ENCODE assay signal across 9 mouse cellular contexts in the genomic region with DNA sequence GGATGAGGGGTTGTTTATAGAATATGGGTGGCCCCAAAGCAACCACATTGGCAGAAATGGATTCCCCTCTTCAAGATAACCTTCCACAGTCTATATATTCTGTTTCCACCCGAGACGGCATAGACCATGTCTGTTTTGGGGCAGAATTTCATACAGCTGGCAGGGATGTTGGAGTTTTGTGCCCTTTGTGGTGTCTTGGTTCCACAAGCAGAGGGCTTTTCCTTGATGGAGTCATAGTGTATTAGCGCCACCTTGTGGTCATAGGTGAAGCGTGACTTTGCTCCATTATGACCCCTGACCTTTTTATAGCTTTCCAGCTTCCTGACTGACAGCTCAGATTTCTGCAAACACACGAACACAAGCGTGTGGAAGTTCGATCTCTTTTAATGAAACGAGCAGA. TPM values are rescaled to one million over a fixed set of nuclear protein-coding genes. Genes with fewer than 3 reads are reported as not detected.
A peak's percentile ranks its signal among the peaks of the same experiment; 100 is the strongest.
DNase-seq lines count a peak whose midpoint lies in the region; ATAC-seq lines count a peak whose summit lies in the region.
"Had no signal": no experiment of that assay in that cellular context is flagged by ENCODE, and none has a peak within 500 bp of the region (broad histone marks: within the 10 kb centered on the region; RNA-seq: fewer than 3 reads in every experiment).

No protein-coding gene starts in this region.

- no peaks in the 10 kb centered on the region for H3K36me3 ChIP-seq in hindbrain, embryonic 14.5 days (replicated peaks; ENCODE audit: control insufficient read depth, insufficient read depth)
- no peaks in the 10 kb centered on the region for H3K36me3 ChIP-seq in hindbrain, embryonic 12.5 days
- no peaks in the 10 kb centered on the region for H3K36me3 ChIP-seq in embryonic facial prominence, embryonic 11.5 days (replicated peaks; ENCODE audit: control insufficient read depth, insufficient read depth, low read depth, low read length)

- H3K27ac ChIP-seq in hindbrain, embryonic 14.5 days, result no peak overlapping the region
- no peak overlapping the region for H3K27ac ChIP-seq in hindbrain, embryonic 12.5 days
- no peak overlapping the region for H3K27ac ChIP-seq in embryonic facial prominence, embryonic 11.5 days (replicated peaks; ENCODE audit: low read depth, low read length)

- no peaks in the 10 kb centered on the region for H3K27me3 ChIP-seq in hindbrain, embryonic 14.5 days (ENCODE audit: control insufficient read depth, insufficient read depth, low read length)
- no peaks in the 10 kb centered on the region for H3K27me3 ChIP-seq in hindbrain, embryonic 12.5 days
- no peaks in the 10 kb centered on the region for H3K27me3 ChIP-seq in embryonic facial prominence, embryonic 11.5 days (ENCODE audit: control insufficient read depth, insufficient read depth, low read length)

- WGBS in hindbrain, embryonic 14.5 days, result 14% methylated on average over 8 of the region's 8 CpGs
- 17% methylated on average over 8 of the region's 8 CpGs for WGBS in hindbrain, embryonic 12.5 days
- 8% methylated on average over 8 of the region's 8 CpGs for WGBS in embryonic facial prominence, embryonic 11.5 days

- H3K4me3 ChIP-seq in hindbrain, embryonic 14.5 days (replicated peaks; ENCODE audit: low read length), result no peak overlapping the region
- no peak overlapping the region for H3K4me3 ChIP-seq in hindbrain, embryonic 12.5 days
- H3K4me3 ChIP-seq in embryonic facial prominence, embryonic 11.5 days (ENCODE audit: low read depth, low read length), result no peak overlapping the region
- H3K4me3 ChIP-seq: myocyte had no signal

- H3K4me2 ChIP-seq in hindbrain, embryonic 14.5 days (replicated peaks), result no peak overlapping the region
- no peak overlapping the region for H3K4me2 ChIP-seq in hindbrain, embryonic 12.5 days (replicated peaks)
- no peak overlapping the region for H3K4me2 ChIP-seq in embryonic facial prominence, embryonic 11.5 days (ENCODE audit: low read depth, low read length)

- H3K9me3 ChIP-seq in hindbrain, embryonic 14.5 days (ENCODE audit: control insufficient read depth, low read length), result no peaks in the 10 kb centered on the region
- H3K9me3 ChIP-seq in hindbrain, embryonic 12.5 days (replicated peaks), result no peaks in the 10 kb centered on the region
- no peaks in the 10 kb centered on the region for H3K9me3 ChIP-seq in embryonic facial prominence, embryonic 11.5 days (replicated peaks; ENCODE audit: control insufficient read depth, low read length)

- intact Hi-C loops in gastrocnemius, postnatal 36 days (cut with DNase I), result no loop called here

- H3K9ac ChIP-seq in hindbrain, embryonic 14.5 days, result no peak overlapping the region
- no peak overlapping the region for H3K9ac ChIP-seq in hindbrain, embryonic 12.5 days
- H3K9ac ChIP-seq in embryonic facial prominence, embryonic 11.5 days (replicated peaks; ENCODE audit: low read length), result no peak overlapping the region

- peak; percentile 64 for DNase-seq in hindbrain, embryonic 14.5 days (ENCODE audit: low spot score)
- peak; percentile 8 to 27 for DNase-seq in CD8-positive naive resting alpha-beta T cell, adult 2 months (ENCODE audit: low read depth in 2 of 2, low spot score in 2 of 2)
- peak; percentile 21 for DNase-seq in adrenal gland, adult 2 months
- DNase-seq in embryonic facial prominence, embryonic 11.5 days (ENCODE audit: low spot score), result peak; percentile 87
- DNase-seq in kidney, postnatal 10 days, result peak; percentile 51
- peak; percentile 89 for DNase-seq in mesoderm, embryonic 11.5 days (ENCODE audit: low read depth, low spot score)
- DNase-seq in gastrocnemius, postnatal 36 days, result no peak

- no peak for ATAC-seq in hindbrain, embryonic 14.5 days (ENCODE audit: low FRiP score)
- no peak for ATAC-seq in hindbrain, embryonic 12.5 days (ENCODE audit: low FRiP score)
- ATAC-seq in embryonic facial prominence, embryonic 11.5 days (replicated peaks; ENCODE audit: insufficient number of reproducible peaks, low FRiP score, low TSS enrichment, low read depth), result no peak

- H3K4me1 ChIP-seq in hindbrain, embryonic 14.5 days (replicated peaks; ENCODE audit: control insufficient read depth, insufficient read depth, low read length), result no peaks in the 10 kb centered on the region
- H3K4me1 ChIP-seq in hindbrain, embryonic 12.5 days, result peaks cover 5% of the 10 kb centered on the region; the same call in 1 of the 2 replicates
- no peaks in the 10 kb centered on the region for H3K4me1 ChIP-seq in embryonic facial prominence, embryonic 11.5 days (ENCODE audit: control insufficient read depth, insufficient read depth, low read length)

RNA-seq across cellular contexts. Expression of gene Gm6793, which starts 19.8 kb away (rescaled TPM):
- polyA plus RNA-seq in hindbrain, embryonic 14.5 days (2014; fragmentation: Nextera tagmentation; extraction: Ambion mirVana), result 0.39 and 1.2 TPM in 2 replicates
- polyA plus RNA-seq in hindbrain, embryonic 12.5 days (2016; fragmentation: Nextera tagmentation; extraction: Ambion mirVana), result 0.23 and 1.2 TPM in 2 replicates
- not detected for total RNA-seq in adrenal gland, adult 2 months (2021)
- polyA plus RNA-seq in adrenal gland, adult 2 months (2012; rRNA removed), result not detected in 2 replicates
- 0.31 and 0.67 TPM in 2 replicates for polyA plus RNA-seq in embryonic facial prominence, embryonic 11.5 days (2014; fragmentation: Nextera tagmentation; extraction: Ambion mirVana)
- total RNA-seq in gastrocnemius, postnatal 36 days (2021), result not detected

RNA-seq across cellular contexts. Expression of gene Terf2ip, which starts 23.4 kb away (rescaled TPM):
- 57.4 and 60.0 TPM in 2 replicates for polyA plus RNA-seq in hindbrain, embryonic 14.5 days (2014; fragmentation: Nextera tagmentation; extraction: Ambion mirVana)
- polyA plus RNA-seq in hindbrain, embryonic 12.5 days (2016; fragmentation: Nextera tagmentation; extraction: Ambion mirVana), result 41.0 and 44.0 TPM in 2 replicates
- total RNA-seq in adrenal gland, adult 2 months (2021), result 10 to 100 TPM; 20.1 to 22.7 TPM
- 15.4 and 16.3 TPM in 2 replicates for polyA plus RNA-seq in adrenal gland, adult 2 months (2012; rRNA removed)
- polyA plus RNA-seq in embryonic facial prominence, embryonic 11.5 days (2014; fragmentation: Nextera tagmentation; extraction: Ambion mirVana), result 21.3 and 23.9 TPM in 2 replicates
- 1 to 10 TPM; 7.5 to 9.3 TPM for total RNA-seq in gastrocnemius, postnatal 36 days (2021)

RNA-seq across cellular contexts. Expression of gene Kars, which starts 23.5 kb away (rescaled TPM):
- polyA plus RNA-seq in hindbrain, embryonic 14.5 days (2014; fragmentation: Nextera tagmentation; extraction: Ambion mirVana), result 190 and 196 TPM in 2 replicates
- 183 and 192 TPM in 2 replicates for polyA plus RNA-seq in hindbrain, embryonic 12.5 days (2016; fragmentation: Nextera tagmentation; extraction: Ambion mirVana)
- total RNA-seq in adrenal gland, adult 2 months (2021), result 100 to 1,000 TPM; 105 to 115 TPM
- 18.1 and 21.3 TPM in 2 replicates for polyA plus RNA-seq in adrenal gland, adult 2 months (2012; rRNA removed)
- polyA plus RNA-seq in embryonic facial prominence, embryonic 11.5 days (2014; fragmentation: Nextera tagmentation; extraction: Ambion mirVana), result 284 and 309 TPM in 2 replicates
- total RNA-seq in gastrocnemius, postnatal 36 days (2021), result 100 to 1,000 TPM; 101 to 113 TPM

RNA-seq across cellular contexts. Expression of gene Adat1, which starts 42.5 kb away (rescaled TPM):
- 4.9 and 6.0 TPM in 2 replicates for polyA plus RNA-seq in hindbrain, embryonic 14.5 days (2014; fragmentation: Nextera tagmentation; extraction: Ambion mirVana)
- 11.1 and 12.2 TPM in 2 replicates for polyA plus RNA-seq in hindbrain, embryonic 12.5 days (2016; fragmentation: Nextera tagmentation; extraction: Ambion mirVana)
- total RNA-seq in adrenal gland, adult 2 months (2021), result 1 to 10 TPM; 3.3 to 3.5 TPM
- 1.6 and 1.9 TPM in 2 replicates for polyA plus RNA-seq in adrenal gland, adult 2 months (2012; rRNA removed)
- 8.7 and 10.7 TPM in 2 replicates for polyA plus RNA-seq in embryonic facial prominence, embryonic 11.5 days (2014; fragmentation: Nextera tagmentation; extraction: Ambion mirVana)
- 1 to 10 TPM; 1.6 to 2.3 TPM for total RNA-seq in gastrocnemius, postnatal 36 days (2021)

Comparison
In these comparisons a context has a peak if more than half of its experiments do, and no peak if none do; other contexts are left out.
1. DNase-seq: peak in hindbrain, embryonic 14.5 days (single experiment), CD8-positive naive resting alpha-beta T cell, adult 2 months (2 of 2), adrenal gland, adult 2 months (single experiment), embryonic facial prominence, embryonic 11.5 days (single experiment), kidney, postnatal 10 days (single experiment) and mesoderm, embryonic 11.5 days (single experiment); none in gastrocnemius, postnatal 36 days (0 of 2).